Mouse (Mus musculus): ENCODE measurements at regions not wholly inside any gene's neighbourhood (a gene's known extent, or its start where the extent isn't known, plus 50 kb on each side); places are given as distances from the start of the nearest gene placed in this dataset.

- TF ChIP-seq ZC3H11A (IDR thresholded peaks at IDR 0.05; ENCODE audit: borderline replicate concordance, low read depth, low read length) (no peak), HCFC1 (IDR thresholded peaks at IDR 0.05; ENCODE audit: borderline replicate concordance, insufficient read depth, low read length) (no peak)
These were observed 986.2 kb downstream of the Fam19a2 start for GRCm38 (mm10) chr10:124250004-124250403.

Data from ES-E14 (cell line).